Mouse (Mus musculus) 416B (cell line): ENCODE results near the gene Grm2.
"Not testable (repeated sequence)": the region's sequence is repeated elsewhere in the genome, so short reads cannot be mapped to it uniquely, and the experiment has no call there.

Experiments
- DNase-seq: peaks from one replicate; pipeline ENCODE4 v3.0.0; 2011; ENCODE audit warnings: low read depth

Gene Grm2

GRCm38 (mm10) chr9:106652720-106653119, 3.2 kb downstream of the Grm2 start:
- DNase-seq: peak; percentile 32

DNA sequence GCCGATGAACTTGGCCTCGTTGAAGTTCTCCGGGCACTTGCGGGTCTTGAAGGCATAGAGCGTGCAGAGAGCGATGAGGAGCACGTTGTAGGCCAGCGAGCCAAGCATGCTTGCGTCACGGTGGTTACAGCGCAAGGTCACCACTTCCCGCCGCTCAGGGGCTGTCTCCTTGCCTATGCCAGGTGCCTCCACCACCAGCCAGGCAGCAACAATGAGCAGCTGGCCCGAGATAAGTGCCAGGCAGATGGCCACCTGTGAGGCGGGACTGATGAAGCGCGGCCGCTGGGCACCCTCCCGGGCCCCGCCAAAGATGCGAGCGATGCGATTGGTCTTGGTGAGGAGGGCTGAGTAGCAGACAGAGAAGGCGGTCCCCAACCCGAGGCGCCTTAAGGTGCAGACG, 8.7 kb downstream of the Grm2 start:
- DNase-seq: no peak

DNA sequence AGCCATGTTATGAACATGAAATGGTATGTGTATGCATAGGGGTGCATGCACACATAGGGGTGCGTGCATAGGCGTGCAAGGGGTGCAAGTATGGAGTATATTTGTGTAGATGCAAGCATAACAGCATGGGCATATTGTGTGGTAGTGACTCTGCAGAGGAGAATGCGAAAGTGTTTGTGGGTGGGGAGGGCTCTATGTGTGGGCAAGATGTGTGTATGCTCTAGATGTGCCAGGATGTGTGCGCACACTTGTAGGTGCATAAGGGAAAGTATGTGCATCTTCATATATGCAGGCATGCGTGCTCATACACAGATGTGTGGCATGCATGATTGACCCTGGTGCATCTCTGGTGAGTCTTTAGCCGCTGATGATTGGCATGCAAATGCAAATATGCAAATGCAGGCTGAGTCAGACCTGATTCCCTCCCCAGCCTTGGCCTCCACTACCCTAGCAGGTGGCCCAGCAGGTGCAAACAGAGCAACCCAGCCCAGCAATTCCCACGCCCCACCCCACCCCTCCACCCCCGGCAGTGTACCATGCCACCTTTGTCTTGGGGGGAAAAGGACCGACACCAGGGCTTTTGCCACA, 10.1 kb downstream of the Grm2 start:
- DNase-seq: no peak

DNA sequence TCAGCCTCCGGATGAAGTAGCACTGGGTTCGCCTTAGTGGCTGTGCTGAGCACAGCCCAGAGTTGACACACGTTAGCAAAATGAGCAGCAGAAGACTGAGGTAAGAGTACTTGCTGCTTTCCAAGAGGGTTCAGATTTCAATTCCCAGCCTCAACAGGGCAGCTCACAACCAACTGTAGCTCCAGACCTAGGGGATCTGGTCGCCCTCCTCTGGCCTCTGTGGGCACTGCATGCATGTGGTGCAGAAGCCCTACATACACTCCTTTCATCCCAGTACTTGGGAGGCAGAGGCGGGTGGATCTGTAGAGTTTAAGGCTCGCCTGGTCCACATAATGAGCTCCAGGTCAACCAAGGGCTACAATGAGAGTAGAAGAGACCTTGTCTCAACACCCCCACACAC, 12.1 kb downstream of the Grm2 start:
- peak; percentile 53 for DNase-seq

GRCm38 (mm10) chr9:106643128-106643527, 12.8 kb downstream of the Grm2 start:
- peak; percentile 85 for DNase-seq

- DNase-seq: peak; percentile 61
Observed at GRCm38 (mm10) chr9:106641346-106641745, 14.5 kb downstream of the Grm2 start.

GRCm38 (mm10) chr9:106638154-106638553, 17.7 kb downstream of the Grm2 start:
- DNase-seq: no peak

DNA sequence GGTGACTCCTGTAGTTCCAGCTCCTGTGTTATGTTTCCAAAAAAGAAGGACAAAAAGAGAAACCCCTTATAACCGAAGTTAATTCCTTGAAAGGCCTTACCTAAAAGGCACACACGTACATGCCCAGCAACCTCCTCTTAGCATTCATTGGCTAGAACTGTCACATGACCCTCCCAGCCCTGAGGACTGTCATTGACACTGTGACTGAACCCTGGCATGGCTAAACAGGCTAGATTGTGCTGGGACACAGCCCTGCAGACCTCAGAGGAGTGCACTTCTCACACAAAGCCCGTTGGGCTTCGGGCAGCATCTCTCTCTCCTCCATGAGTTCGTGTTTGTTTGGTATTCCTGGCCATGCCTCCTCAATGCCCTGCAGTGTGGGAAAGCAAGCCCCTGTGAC, 23.7 kb downstream of the Grm2 start:
- no peak for DNase-seq

- not testable (repeated sequence) for DNase-seq
Observed at GRCm38 (mm10) chr9:106627796-106628195, 28.1 kb downstream of the Grm2 start.

DNA sequence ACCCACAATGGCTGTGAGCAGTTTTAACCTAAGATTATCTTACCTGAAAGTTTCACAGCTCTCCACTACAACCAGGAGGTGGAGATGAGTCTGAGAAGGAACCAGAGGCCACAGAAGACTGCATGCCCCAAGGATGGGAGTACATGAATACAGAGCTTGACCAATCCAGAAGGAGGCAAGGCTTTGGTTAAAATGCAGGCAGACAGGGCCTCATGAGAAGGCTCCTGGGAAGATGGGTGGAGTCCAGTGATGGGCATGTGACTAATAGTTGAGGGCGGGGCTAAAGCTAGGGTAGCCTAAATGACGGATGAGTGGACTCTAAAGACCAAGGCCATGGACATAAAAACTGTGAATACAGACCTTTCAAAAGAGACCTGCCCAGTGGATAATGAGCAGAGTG, 29.6 kb downstream of the Grm2 start, which contains the start of gene Iqcf6:
TSS of gene Iqcf6 (plus strand) at position 301 of the 400 bp plus-strand sequence.
- DNase-seq: no peak

DNA sequence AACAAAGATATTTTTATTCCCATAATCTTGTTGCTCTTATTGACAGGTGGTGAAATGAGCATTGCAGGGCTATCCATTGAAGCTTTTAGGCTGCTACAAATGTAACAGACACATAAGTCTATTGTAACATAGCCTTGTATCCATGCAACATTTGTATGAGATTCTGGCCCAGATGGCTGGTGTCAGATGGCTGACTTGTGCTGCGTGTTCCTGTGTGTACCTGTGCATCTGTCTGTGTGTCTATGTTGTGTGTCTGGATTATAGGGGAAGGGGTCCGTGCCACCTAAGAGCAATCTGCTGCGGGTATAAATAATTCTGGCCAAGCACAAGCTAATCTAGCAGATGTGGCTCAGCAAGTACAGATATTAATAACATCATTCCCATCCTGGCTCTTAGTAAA, 38.4 kb downstream of the Grm2 start:
- no peak for DNase-seq

GRCm38 (mm10) chr9:106616306-106616705, 39.6 kb downstream of the Grm2 start:
- no peak for DNase-seq

GRCm38 (mm10) chr9:106614616-106615015, 41.3 kb downstream of the Grm2 start:
- DNase-seq: no peak

DNA sequence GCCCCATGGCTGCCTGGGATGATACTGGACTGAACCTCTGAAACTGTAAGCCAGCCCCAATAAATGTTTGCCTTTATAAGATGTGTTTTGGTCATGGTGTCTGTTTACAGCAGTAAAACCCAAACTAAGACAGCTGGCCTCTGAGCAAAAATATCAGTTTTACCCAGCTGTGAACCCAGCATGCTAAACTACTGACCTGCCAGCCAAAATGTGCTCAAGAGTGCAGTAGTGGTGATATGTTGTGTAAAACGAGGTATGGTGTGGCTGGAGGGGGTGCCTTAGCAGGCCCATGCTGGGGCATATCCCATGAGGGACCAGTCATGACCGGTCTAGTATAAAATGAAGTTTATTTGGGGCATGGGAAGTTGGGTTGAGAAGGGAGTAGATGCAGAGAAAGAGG, 41.9 kb downstream of the Grm2 start:
- DNase-seq: no peak

DNA sequence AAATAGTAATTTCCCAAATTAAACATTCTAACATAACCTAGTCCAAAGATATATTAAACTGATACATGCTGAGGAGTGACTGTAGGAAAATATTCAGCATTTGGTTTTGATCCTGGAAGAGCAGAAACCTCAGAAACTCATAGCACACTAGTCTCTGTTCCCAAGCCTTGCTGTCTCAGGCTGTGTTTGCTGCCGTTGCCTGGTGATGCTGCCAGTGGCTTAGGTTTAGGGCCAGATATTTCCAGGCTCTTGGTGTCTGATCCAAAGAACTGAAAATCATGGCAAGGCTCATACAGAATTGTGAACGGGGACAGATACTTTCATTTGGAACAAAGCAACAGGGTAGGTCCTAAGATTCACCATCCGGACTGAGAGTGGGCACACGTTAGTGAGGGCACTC, 45.2 kb downstream of the Grm2 start:
- DNase-seq: no peak

DNA sequence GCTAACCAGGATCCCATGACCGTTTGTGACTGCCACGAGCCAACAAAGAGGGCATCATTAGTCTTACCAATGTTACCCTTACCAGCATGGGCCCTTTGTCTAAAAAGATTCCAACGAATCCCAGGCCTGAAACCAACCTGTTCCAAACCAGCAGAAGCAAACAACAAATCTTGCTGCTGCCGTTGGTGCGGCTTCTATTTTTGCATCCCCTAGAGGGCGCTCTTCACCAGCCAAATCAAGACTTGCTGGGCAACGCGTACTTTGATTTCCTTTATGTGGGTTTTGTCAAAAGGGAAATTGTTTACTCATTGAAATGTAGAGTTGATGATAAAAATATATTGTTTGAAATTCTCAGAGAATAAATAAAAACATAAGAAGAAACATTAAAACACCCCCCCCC, 55.3 kb downstream of the Grm2 start:
- peak; percentile 73 for DNase-seq

GRCm38 (mm10) chr9:106598466-106598865, 57.4 kb downstream of the Grm2 start:
- no peak for DNase-seq

GRCm38 (mm10) chr9:106595836-106596235, 60.0 kb downstream of the Grm2 start:
- DNase-seq: no peak

DNA sequence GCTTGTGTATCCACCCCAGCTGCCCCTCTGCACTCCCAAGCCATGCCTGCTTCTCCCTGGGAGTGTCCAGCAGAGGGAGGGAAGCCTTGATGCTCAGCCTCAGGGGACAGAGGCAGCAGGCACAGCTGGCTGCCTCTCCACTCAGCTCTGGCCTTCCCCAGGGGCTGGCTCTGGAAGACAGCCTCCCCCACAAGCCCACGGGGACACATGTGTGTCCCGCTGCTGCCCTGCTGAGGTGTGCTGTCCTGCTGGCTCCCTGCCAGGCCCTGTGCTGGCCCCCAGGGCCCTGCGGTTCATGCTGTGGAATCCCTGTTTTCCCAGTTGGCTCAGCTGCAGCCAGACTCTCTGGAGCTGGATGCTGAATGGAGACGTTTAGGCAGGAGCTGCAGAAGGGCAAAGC, 60.5 kb downstream of the Grm2 start:
- not testable (repeated sequence) for DNase-seq
